Mouse (Mus musculus) lung, adult 2 months (tissue): ENCODE data around the gene Borcs6. TPM values are rescaled to one million over a fixed set of nuclear protein-coding genes. Genes with fewer than 3 reads are reported as not detected.

Source experiments
- DNase-seq: peaks from one replicate; pipeline ENCODE4 v3.0.0; 2022
- H3K4me1 ChIP-seq: fragments of 200-500 bp; 2 replicates; pipeline ENCODE4 v1.6.1; 2011; ENCODE audit warnings: low read length; ENCODE audit not compliant: control insufficient read depth, insufficient read depth
- H3K4me3 ChIP-seq: fragments of 200-500 bp; replicated peaks from 2 replicates; pipeline ENCODE3; 2011; ENCODE audit warnings: low read depth, mild to moderate bottlenecking, control low read depth, low read length; ENCODE audit errors: extremely low read depth
- CTCF ChIP-seq: fragments of 200-500 bp; IDR thresholded peaks from 2 replicates; pipeline ENCODE4 v1.5.1; 2011; ENCODE audit warnings: mild to moderate bottlenecking, low read length, control low read depth; ENCODE audit not compliant: insufficient read depth
- POLR2A ChIP-seq: fragments of 200-500 bp; IDR thresholded peaks from 2 replicates; pipeline ENCODE4 v1.6.1; 2011; ENCODE audit warnings: low read depth, mild to moderate bottlenecking, control low read depth, low read length, borderline replicate concordance; ENCODE audit errors: extremely low read depth
- WGBS: fragments of 180-500 bp; shearing (Covaris S2); methylation state at CpG from one replicate; pipeline ENCODE4 v1.1.7; 2018; 5-methylcytosine and 5-hydroxymethylcytosine counted together
- polyA plus RNA-seq: library from polyadenylated mRNA; depleted of rRNA; stranded (reverse); fragments of >200 nt; gene quantifications from 2 replicates; pipeline ENCODE4 v1.2.3, GENCODE M21; 2012

The Borcs6 gene
- polyA plus RNA-seq, 1 experiment = 21.0 TPM

DNA sequence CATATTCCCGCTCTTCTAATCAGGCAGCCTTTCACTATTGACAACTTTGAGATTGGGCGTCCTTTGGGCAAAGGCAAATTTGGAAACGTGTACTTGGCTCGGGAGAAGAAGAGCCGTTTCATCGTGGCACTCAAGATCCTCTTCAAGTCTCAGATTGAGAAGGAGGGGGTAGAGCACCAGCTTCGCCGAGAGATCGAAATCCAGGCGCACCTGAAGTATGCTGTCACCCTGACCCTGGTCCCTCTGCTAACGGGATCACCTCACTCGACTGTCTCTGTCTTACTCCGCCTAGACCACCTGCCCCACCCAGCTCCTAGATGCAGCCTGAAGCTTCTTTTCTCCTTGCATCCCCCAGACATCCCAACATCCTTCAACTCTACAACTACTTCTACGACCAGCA is 11.4 kb upstream of the Borcs6 start:
- H3K4me1 ChIP-seq = peaks cover 3% of the 10 kb centered on the region; the same call in 1 of the 2 replicates
- TF ChIP-seq CTCF = no peak
- no peak for TF ChIP-seq POLR2A
- WGBS = 86% methylated on average over 14 of the region's 14 CpGs
- H3K4me3 ChIP-seq = no peak overlapping the region
- no peak for DNase-seq

DNA sequence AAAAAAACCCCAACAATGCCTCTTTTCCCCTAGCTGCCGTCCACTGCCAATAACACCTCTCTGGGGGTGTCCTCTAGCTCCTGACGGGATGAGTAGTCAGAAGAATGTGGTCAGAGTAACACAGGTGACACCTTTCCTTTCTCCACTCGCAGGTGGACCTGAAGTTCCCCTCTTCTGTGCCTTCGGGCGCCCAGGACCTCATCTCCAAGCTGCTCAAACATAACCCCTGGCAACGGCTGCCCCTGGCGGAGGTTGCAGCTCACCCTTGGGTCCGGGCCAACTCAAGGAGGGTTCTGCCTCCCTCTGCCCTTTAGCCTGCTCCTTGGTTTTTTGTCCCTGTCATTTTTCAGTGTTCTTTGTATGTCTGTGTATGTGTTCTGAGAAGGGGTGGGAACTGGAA is 8.8 kb upstream of the Borcs6 start:
- TF ChIP-seq CTCF (no peak), POLR2A (no peak)
- WGBS = 76% methylated on average over 8 of the region's 8 CpGs
- no peak overlapping the region for H3K4me3 ChIP-seq
- no peak for DNase-seq
- peaks cover 5% of the 10 kb centered on the region; the same call in 1 of the 2 replicates for H3K4me1 ChIP-seq

DNA sequence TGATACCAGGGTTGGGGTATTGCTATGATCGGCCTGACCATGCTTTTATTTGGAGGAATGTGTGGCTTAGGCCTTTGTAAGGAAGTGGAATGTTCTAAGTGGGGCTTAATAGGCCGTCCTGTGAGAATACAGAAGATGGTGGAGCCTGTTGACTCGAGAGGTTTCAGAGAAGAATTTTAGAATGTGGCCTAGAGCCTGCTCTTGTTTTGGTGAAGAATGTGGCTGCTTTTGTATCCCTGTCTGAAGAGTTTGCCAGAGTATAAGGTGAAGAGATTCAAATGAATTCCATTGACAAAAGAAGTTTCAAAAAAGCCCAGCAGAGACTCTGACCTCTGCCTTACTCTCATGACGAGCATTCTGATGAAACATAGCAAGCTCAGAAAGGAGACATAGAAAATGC is 7.7 kb upstream of the Borcs6 start:
- TF ChIP-seq CTCF (no peak), POLR2A (no peak)
- WGBS = 79% methylated on average over 4 of the region's 4 CpGs
- no peak for DNase-seq
- Histone ChIP-seq H3K4me3 (no peak overlapping the region), H3K4me1 (0 out of 2 replicates have a peak, but pooled peaks cover 2% of the 10 kb centered on the region)

DNA sequence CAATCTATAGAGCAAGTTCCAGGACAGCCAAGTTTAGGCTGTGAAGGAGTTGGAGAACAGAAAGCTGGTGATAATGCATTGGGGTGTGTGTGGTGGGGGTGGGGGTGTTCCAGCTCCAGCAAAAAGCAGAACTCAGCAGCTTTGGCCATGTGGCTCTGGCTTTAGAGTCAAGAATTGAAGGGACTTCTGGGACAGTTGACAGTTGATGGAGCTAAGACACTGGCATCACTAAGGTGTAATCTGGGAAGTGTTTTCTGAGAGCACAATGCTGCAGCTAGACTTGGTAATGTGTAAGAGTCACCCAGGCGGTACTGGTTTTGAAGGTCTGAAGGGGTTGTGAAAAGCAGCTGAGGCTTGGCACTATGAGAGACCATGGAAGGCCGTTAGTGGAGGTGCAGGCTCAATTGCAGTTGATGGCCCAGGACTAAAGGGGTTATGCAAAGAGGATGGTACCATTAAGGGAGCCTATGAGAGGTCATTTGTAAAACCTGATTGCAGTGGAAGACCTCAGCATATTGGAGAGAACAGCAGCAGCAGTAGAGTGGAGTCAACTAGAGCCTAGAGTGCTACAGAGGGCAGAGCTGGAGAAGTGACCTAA is 6.6 kb upstream of the Borcs6 start:
- no peak overlapping the region for H3K4me3 ChIP-seq
- DNase-seq = no peak
- WGBS = 87% methylated on average over 2 of the region's 2 CpGs
- 0 out of 2 replicates have a peak, but pooled peaks cover 2% of the 10 kb centered on the region for H3K4me1 ChIP-seq
- TF ChIP-seq POLR2A (no peak), CTCF (no peak)

DNA sequence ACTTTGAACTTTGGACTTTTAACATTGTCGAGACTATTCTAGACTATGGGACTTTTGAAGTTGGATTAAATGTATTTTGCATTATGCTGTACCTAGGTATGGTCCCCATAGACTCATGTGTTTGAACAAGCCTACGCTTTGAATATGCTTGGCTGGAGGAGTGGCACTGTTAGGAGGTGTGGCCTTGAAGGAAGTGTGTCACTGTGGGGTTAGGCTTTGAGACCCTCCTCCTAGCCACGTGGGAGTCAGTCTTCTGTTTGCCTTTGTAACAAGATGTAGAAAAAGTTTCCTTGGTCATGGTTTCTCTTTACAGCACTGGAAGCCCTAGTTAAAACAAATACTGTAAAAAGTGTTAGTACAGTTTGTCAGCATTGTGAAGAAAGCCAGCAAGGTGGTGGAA is 5.7 kb upstream of the Borcs6 start:
- Histone ChIP-seq H3K4me1 (peaks cover 2% of the 10 kb centered on the region; the same call in 1 of the 2 replicates), H3K4me3 (no peak overlapping the region)
- TF ChIP-seq POLR2A = no peak
- 49% methylated on average over 3 of the region's 3 CpGs for WGBS
- no peak for DNase-seq

DNA sequence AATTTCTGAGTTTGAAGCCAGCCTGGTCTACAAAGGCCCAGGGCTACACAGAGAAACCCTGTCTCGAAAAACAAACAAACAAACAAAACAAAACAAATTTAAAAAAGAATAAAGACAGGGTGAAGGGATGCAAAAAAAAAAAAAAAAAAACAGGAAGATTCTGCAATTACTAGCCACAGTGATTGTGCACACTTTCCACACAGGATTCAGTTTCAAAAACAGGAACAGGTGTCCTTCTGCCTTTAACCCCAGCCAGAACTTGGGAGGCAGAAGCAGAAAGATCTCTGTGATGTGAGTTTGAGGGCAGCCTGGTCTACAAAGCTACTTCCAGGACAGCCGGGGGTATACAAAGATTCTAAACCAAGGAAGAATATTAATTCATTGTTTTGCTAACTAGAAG is 1.3 kb upstream of the Borcs6 start:
- no peak for DNase-seq
- 58% methylated on average over 2 of the region's 2 CpGs for WGBS
- no peak for TF ChIP-seq POLR2A
- Histone ChIP-seq H3K4me3 (no peak overlapping the region), H3K4me1 (peaks cover 8% of the 10 kb centered on the region)

DNA sequence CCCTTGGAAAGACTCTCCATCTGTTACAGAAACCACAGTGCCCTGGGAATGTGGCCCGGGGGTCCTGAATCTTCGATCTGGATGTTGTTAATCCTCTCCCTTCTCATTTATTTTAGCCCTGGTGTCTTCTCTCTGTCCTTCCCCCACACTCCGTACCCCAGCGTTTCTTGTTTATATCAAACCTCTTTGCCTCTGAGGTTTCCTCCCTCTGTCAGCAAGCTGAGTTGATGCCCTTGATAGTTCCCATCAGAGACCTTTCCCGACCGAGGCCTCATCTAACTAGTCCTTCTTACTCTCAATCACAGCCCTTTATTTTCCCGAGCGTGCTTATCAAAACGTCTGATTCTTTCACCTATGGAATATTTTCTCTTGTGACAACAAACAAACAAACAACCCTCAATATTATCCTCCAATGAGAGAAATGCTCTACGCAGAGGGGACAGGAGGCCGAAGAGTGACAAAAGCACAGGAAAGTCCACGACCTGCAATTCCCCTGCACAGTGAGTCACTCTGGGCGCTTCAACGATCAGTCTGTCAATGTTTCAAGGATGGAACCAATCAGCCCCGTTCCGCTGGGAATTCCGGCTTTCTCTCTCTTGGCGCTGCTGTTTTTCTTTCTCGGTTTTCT is 674 bp upstream of the Borcs6 start:
- Histone ChIP-seq H3K4me1 (peaks cover 8% of the 10 kb centered on the region), H3K4me3 (peak overlapping the region; percentile 92)
- WGBS = 1% methylated on average over 19 of the region's 19 CpGs
- no peak for DNase-seq
- TF ChIP-seq POLR2A (no peak), CTCF (no peak)

DNA sequence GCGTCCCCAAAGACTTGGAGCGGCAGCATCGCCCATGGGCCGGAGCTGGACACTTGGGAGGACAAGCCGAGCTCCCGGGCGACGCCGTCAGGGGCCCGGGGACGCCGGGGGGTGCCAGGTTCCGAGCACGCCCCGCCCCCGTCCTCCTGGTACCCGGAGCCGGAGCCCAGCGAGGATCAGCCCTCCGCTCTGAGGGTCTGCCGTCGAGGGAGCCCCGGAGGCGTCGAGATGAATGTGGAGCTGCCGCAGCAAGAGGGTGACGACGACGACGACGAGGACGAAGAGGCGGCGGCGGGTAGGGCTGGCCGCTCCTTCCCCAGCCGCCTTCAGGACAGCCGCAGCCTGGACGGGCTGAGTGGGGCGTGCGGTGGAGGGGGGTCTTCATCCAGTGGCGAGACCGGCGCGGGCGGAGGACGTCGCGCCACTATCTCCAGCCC is 476 bp downstream of the Borcs6 start:
- TF ChIP-seq CTCF = no peak
- no peak for TF ChIP-seq POLR2A
- under 1% methylated on average over 49 of the region's 49 CpGs for WGBS
- peak overlapping the region; percentile 95 for H3K4me3 ChIP-seq
- peaks cover 13% of the 10 kb centered on the region for H3K4me1 ChIP-seq
- no peak for DNase-seq

DNA sequence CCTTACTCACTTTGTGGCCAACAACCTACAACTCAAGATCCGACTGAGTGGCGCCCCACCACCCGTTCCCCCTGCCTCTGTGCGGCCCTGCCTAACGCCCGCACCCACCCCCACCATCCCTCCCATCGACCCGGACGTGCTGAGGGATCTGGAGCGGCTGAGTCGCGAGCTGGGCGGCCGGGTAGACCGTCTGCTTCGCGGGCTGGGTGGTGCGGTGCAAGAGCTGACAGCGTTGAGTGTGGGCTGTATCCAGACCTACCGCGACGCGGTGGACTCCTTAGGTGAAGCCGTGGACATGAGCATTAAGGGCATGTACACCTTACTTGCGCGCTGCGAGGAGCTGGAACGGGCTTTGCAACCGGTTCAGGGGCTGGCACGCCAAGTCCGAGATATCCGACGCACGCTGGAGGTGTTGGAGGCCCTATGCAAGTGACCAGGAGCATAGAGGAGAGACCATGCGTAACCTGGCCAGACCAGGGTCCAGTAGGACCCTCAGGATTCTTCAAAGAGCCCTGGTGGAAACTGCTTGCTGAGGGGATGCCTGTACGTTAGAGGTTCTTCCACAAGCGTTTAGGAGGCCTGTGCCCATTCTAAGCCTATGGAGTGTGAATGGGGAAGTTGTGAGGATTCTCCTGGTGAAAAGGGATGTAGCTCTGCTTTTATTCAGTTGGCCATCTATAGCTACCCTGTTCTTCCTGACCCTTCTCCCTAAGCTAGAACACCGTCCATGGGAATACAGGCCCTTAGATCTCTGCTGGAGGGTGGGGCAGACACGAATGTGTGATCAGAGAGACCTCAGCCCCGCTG is 1.1 kb downstream of the Borcs6 start:
- H3K4me1 ChIP-seq = peaks cover 11% of the 10 kb centered on the region
- H3K4me3 ChIP-seq = peak overlapping the region; percentile 95
- TF ChIP-seq CTCF (no peak), POLR2A (no peak)
- 4% methylated on average over 40 of the region's 40 CpGs for WGBS
- peak; percentile 53 for DNase-seq
